Mouse (Mus musculus): Measurements from ENCODE around the gene Ube3c.
"Not testable (repeated sequence)": the region's sequence is repeated elsewhere in the genome, so short reads cannot be mapped to it uniquely, and the experiment has no call there.

Gene Ube3c

GRCm38 (mm10) chr5:29568848-29569377 is at the start of gene Ube3c:
Gene Ube3c, plus strand, starts transcription at chr5:29569242.
- DNase-seq (ENCODE audit: inconsistent ontology term): peak; percentile 98

- no peak for DNase-seq (ENCODE audit: inconsistent ontology term)
Measured at GRCm38 (mm10) chr5:29560111-29560510, 8.9 kb upstream of the Ube3c start.

GRCm38 (mm10) chr5:29560667-29561066 is 8.4 kb upstream of the Ube3c start:
- DNase-seq (ENCODE audit: inconsistent ontology term): no peak

- DNase-seq (ENCODE audit: inconsistent ontology term): no peak
Measured at GRCm38 (mm10) chr5:29569378-29570280, 587 bp downstream of the Ube3c start.

- DNase-seq (ENCODE audit: inconsistent ontology term): not testable (repeated sequence)
Measured at GRCm38 (mm10) chr5:29574286-29574685, 5.2 kb downstream of the Ube3c start.

GRCm38 (mm10) chr5:29575085-29575484 is 6.0 kb downstream of the Ube3c start:
- DNase-seq (ENCODE audit: inconsistent ontology term): no peak

- DNase-seq (ENCODE audit: inconsistent ontology term): no peak
Measured at GRCm38 (mm10) chr5:29577795-29578631, 9.0 kb downstream of the Ube3c start.

GRCm38 (mm10) chr5:29583880-29584595 is 15.0 kb downstream of the Ube3c start:
- peak; percentile 36 for DNase-seq (ENCODE audit: inconsistent ontology term)

GRCm38 (mm10) chr5:29592161-29592560 is 23.1 kb downstream of the Ube3c start:
- DNase-seq (ENCODE audit: inconsistent ontology term): not testable (repeated sequence)

- no peak for DNase-seq (ENCODE audit: inconsistent ontology term)
Measured at GRCm38 (mm10) chr5:29606546-29606945, 37.5 kb downstream of the Ube3c start.

GRCm38 (mm10) chr5:29625610-29626009 is 56.6 kb downstream of the Ube3c start:
- DNase-seq (ENCODE audit: inconsistent ontology term): no peak

GRCm38 (mm10) chr5:29629941-29630340 is 60.9 kb downstream of the Ube3c start:
- no peak for DNase-seq (ENCODE audit: inconsistent ontology term)

- DNase-seq (ENCODE audit: inconsistent ontology term): no peak
Measured at GRCm38 (mm10) chr5:29631711-29632110, 62.7 kb downstream of the Ube3c start.

- no peak for DNase-seq (ENCODE audit: inconsistent ontology term)
Measured at GRCm38 (mm10) chr5:29636298-29636697, 67.3 kb downstream of the Ube3c start.

GRCm38 (mm10) chr5:29636884-29637283 is 67.8 kb downstream of the Ube3c start:
- no peak for DNase-seq (ENCODE audit: inconsistent ontology term)

- DNase-seq (ENCODE audit: inconsistent ontology term): no peak
Measured at GRCm38 (mm10) chr5:29641124-29641884, 72.3 kb downstream of the Ube3c start.

GRCm38 (mm10) chr5:29651696-29652095 is 82.7 kb downstream of the Ube3c start:
- no peak for DNase-seq (ENCODE audit: inconsistent ontology term)

GRCm38 (mm10) chr5:29657590-29658339 is 88.7 kb downstream of the Ube3c start:
- DNase-seq (ENCODE audit: inconsistent ontology term): no peak

GRCm38 (mm10) chr5:29661246-29661645 is 92.2 kb downstream of the Ube3c start:
- not testable (repeated sequence) for DNase-seq (ENCODE audit: inconsistent ontology term)

GRCm38 (mm10) chr5:29665391-29665790 is 96.3 kb downstream of the Ube3c start:
- DNase-seq (ENCODE audit: inconsistent ontology term): peak; percentile 52

Data from Muller cell, postnatal 12 days (primary cell).